Mouse (Mus musculus): ENCODE measurements at regions not wholly inside any gene's neighbourhood (a gene's known extent, or its start where the extent isn't known, plus 50 kb on each side); places are given as distances from the start of the nearest gene placed in this dataset.

GRCm38 (mm10) chr9:42196552-42196951 is 67.5 kb downstream of the Sc5d start:
- no peak for DNase-seq (ENCODE audit: low read depth in 1 of 2, low spot score in 2 of 2)

DNA sequence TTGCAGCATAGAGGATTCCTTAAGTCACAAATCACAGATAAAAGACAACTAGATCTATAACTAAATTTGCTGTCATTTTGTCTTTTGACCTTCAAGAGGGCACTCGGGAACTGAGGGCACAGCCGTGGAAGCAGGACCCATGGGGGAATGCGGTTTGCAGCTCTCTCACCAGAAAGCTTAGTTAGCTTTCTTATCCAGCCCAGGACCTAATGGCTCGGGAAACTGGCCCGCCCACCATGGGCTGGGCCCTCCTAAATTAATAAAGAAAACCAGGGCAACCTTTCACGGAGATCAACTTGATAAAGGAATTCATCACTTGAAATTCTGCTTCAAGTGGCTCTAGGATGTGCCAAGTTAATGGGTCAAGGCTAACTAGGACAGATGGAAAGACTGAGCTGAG is 67.9 kb downstream of the Sc5d start:
- no peak for DNase-seq (ENCODE audit: low read depth in 1 of 2, low spot score in 2 of 2)

DNA sequence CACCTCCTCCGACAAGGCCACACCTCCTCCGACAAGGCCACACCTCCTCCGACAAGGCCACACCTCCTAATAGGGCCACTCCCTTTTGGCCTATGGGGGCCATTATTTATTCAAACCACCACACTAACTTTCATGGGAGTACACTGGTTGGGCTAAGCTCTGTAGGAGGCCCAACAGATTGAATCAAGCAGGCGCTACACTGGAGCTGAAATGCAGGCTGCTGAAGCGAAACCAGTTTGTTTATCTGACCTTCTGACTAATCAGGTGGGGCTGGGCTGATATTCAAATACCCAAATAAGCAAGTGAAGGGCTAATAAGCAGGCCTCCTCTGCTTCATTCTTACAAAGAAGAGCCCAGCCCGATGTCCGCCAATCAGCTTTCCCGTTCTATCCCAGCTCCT is 68.4 kb downstream of the Sc5d start:
- no peak for DNase-seq (ENCODE audit: low read depth in 1 of 2, low spot score in 2 of 2)

GRCm38 (mm10) chr9:42194939-42195338 is 69.1 kb downstream of the Sc5d start:
- no peak for DNase-seq (ENCODE audit: low read depth in 1 of 2, low spot score in 2 of 2)

DNA sequence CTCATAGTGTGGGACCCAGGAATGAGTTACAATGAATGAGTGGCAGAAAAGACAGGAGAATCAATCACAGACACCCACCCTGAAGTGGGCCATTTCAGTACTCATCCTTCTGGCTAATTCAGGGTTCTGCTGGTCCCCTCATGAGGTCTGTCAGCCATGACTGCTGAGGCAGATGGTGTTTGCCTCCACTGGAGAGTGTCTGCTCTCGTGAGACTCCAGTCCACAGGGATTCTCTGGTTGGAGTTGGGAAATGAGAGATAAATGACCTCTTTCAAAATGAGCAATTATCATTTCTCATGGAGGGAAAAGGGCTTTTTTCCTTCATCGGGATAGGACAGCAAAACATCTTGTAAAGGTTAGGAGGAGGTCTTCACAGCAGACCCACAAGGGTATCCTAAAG is 69.9 kb downstream of the Sc5d start:
- DNase-seq (ENCODE audit: low read depth in 1 of 2, low spot score in 2 of 2), result no peak

- no peak for DNase-seq (ENCODE audit: low read depth in 1 of 2, low spot score in 2 of 2)
Observed at GRCm38 (mm10) chr9:42192967-42193733, 69.1 kb upstream of the Sorl1 start.

- no peak for DNase-seq (ENCODE audit: low read depth in 1 of 2, low spot score in 2 of 2)
Observed at GRCm38 (mm10) chr9:42187371-42188228, 63.5 kb upstream of the Sorl1 start.

DNA sequence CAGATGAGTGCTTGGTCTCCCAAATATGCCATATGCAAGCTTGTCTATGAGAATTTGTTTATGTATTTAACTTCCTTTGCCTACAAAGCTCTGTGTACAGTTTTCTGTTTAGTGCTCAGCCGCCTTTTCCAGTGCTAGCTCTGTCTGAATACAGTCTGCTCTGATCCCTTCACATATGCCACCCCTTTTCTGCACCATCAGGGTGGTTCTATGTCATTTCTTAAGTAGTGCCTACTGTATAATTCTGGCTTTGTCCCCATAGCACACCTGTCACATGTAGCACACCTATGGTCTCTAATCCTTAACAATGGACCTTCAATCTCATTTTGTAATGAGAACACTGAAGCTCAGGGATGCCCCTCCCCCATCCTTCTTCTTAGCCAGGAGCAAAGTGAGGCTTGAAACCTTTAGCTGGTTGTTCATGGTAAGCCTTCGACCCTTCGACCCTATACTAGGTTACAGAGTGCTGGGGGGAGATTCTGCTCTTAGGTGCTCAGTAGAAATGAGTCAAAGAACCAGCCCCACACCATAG is 60.1 kb upstream of the Sorl1 start:
- DNase-seq (ENCODE audit: low read depth in 1 of 2, low spot score in 2 of 2), result no peak

GRCm38 (mm10) chr9:42183448-42183847 is 59.4 kb upstream of the Sorl1 start:
- no peak for DNase-seq (ENCODE audit: low read depth in 1 of 2, low spot score in 2 of 2)

- DNase-seq (ENCODE audit: low read depth in 1 of 2, low spot score in 2 of 2), result no peak
Observed at GRCm38 (mm10) chr9:42182400-42182799, 58.3 kb upstream of the Sorl1 start.

DNA sequence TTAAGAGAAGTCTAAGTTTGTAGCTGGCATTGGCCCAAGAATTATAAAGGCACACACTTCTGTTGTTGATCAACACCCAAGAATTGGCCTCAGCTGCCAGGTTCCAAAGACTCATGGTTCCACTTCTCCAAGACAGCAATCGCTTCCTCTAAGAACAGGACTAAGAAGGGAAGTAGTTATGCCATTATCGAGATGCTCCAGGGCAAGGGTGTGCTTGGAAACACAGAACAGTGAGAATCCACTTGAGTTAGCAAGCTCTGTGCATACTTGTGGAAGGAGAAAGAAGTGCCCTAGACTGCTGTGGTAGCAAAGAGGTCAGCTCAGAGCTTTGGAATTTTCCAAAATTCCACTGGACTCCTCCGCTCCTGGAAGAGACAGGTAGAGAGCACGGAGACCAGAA is 56.1 kb upstream of the Sorl1 start:
- peak; percentile 58 to 64 for DNase-seq (ENCODE audit: low read depth in 1 of 2, low spot score in 2 of 2)

- DNase-seq (ENCODE audit: low read depth in 1 of 2, low spot score in 2 of 2), result no peak
Observed at GRCm38 (mm10) chr9:42178759-42179377, 54.8 kb upstream of the Sorl1 start.

GRCm38 (mm10) chr9:42174349-42174955 is 50.4 kb upstream of the Sorl1 start:
- DNase-seq (ENCODE audit: low read depth in 1 of 2, low spot score in 2 of 2), result no peak

Data from monocyte, adult 2 months (primary cell).